ENCODE assay signal across 8 mouse cellular contexts in genomic region chr10:110455063-110455837, GRCm38 (mm10). TPM values are rescaled to one million over a fixed set of nuclear protein-coding genes. Genes with fewer than 3 reads are reported as not detected.
DNase-seq lines count a peak whose midpoint lies in the region; ATAC-seq and TF ChIP-seq lines count a peak whose summit lies in the region.

No protein-coding gene starts in this region.

- peak overlapping the region; percentile 40; the same call in 1 of the 2 replicates for H3K27ac ChIP-seq in gastrocnemius, adult 2 months
- peak overlapping the region; percentile 94 for H3K27ac ChIP-seq in forebrain, embryonic 16.5 days (ENCODE audit: low read length)
- no peak overlapping the region for H3K27ac ChIP-seq in liver, postnatal 0 days (ENCODE audit: low read depth)

- no peaks in the 10 kb centered on the region for H3K27me3 ChIP-seq in forebrain, embryonic 16.5 days (replicated peaks; ENCODE audit: control insufficient read depth, insufficient read depth, low read length)
- peaks cover 30% of the 10 kb centered on the region for H3K27me3 ChIP-seq in liver, postnatal 0 days (ENCODE audit: insufficient read depth, low read length)

- intact Hi-C loops in gastrocnemius, adult 2 months (cut with DNase I): no loop called here

- H3K4me1 ChIP-seq in forebrain, embryonic 16.5 days (replicated peaks; ENCODE audit: control insufficient read depth, insufficient read depth, low read length): peaks cover 3% of the 10 kb centered on the region; the same call in 1 of the 2 replicates
- no peaks in the 10 kb centered on the region for H3K4me1 ChIP-seq in liver, postnatal 0 days (ENCODE audit: insufficient read depth)

- H3K4me2 ChIP-seq in forebrain, embryonic 16.5 days (ENCODE audit: low read length): peak overlapping the region; percentile 78
- peak overlapping the region; percentile 83 for H3K4me2 ChIP-seq in liver, postnatal 0 days (ENCODE audit: low read depth, low read length)

- TF ChIP-seq EP300 in liver, postnatal 0 days (IDR thresholded peaks at IDR 0.05; ENCODE audit: low read depth): no peak

- TF ChIP-seq CTCF in gastrocnemius, adult 2 months (IDR thresholded peaks at IDR 0.05): no peak
- TF ChIP-seq CTCF in liver, postnatal 0 days (IDR thresholded peaks at IDR 0.05; ENCODE audit: low read depth): no peak

- H3K36me3 ChIP-seq in forebrain, embryonic 16.5 days (ENCODE audit: control insufficient read depth, insufficient read depth): no peaks in the 10 kb centered on the region
- H3K36me3 ChIP-seq in liver, postnatal 0 days (replicated peaks; ENCODE audit: insufficient read depth, low read length): no peaks in the 10 kb centered on the region

- peak overlapping the region; percentile 88 for H3K9ac ChIP-seq in forebrain, embryonic 16.5 days (replicated peaks; ENCODE audit: low read depth, low read length)
- H3K9ac ChIP-seq in liver, postnatal 0 days (replicated peaks): no peak overlapping the region

- peak overlapping the region; percentile 82 for H3K4me3 ChIP-seq in gastrocnemius, adult 2 months
- H3K4me3 ChIP-seq in forebrain, embryonic 16.5 days (replicated peaks; ENCODE audit: low read length): peak overlapping the region; percentile 84
- peak overlapping the region; percentile 46 for H3K4me3 ChIP-seq in liver, postnatal 0 days (ENCODE audit: low read depth, low read length)

- WGBS in forebrain, embryonic 16.5 days: under 1% methylated on average over 42 of the region's 45 CpGs
- WGBS in liver, postnatal 0 days (ENCODE audit: insufficient replicate concordance): 3% methylated on average over 45 of the region's 45 CpGs

- H3K9me3 ChIP-seq in forebrain, embryonic 16.5 days (ENCODE audit: control insufficient read depth, low read length): no peaks in the 10 kb centered on the region
- H3K9me3 ChIP-seq in liver, postnatal 0 days (ENCODE audit: low read length): no peaks in the 10 kb centered on the region

- no peak for DNase-seq in gastrocnemius, adult 2 months
- DNase-seq in gastrocnemius, postnatal 4 days (ENCODE audit: low spot score in 2 of 2): no peak
- DNase-seq in cerebellum, adult 18-20 months: peak; percentile 60 to 63
- DNase-seq in layer of hippocampus, adult 18-20 months (ENCODE audit: low spot score in 2 of 2): peak; percentile 25 to 54
- no peak for DNase-seq in liver, postnatal 0 days
- DNase-seq in right cerebral cortex, postnatal 10 days (ENCODE audit: low spot score in 2 of 2): peak; percentile 66 to 77

- peak; percentile 85 for ATAC-seq in forebrain, embryonic 16.5 days
- no peak for ATAC-seq in liver, postnatal 0 days
- no peak for ATAC-seq in inflammation-experienced regulatory T-cells, adult 6 months

RNA-seq across cellular contexts. Expression of gene Nav3, which starts 0.8 kb away (rescaled TPM):
- 1 to 10 TPM; 1.5 to 2.1 TPM for total RNA-seq in gastrocnemius, adult 2 months (2021)
- total RNA-seq in gastrocnemius, postnatal 4 days (2021): 10 to 100 TPM; 24.3 to 26.3 TPM
- 24.3 and 24.7 TPM in 2 replicates for polyA plus RNA-seq in forebrain, embryonic 16.5 days (2015; fragmentation: Nextera tagmentation; extraction: Ambion mirVana)
- total RNA-seq in layer of hippocampus, adult 18-20 months (2021): 10 to 100 TPM; 73.6 to 76.1 TPM
- polyA plus RNA-seq in liver, postnatal 0 days (2015; fragmentation: Nextera tagmentation; extraction: Ambion mirVana): 0.04 and 0.12 TPM in 2 replicates
- polyA plus RNA-seq in inflammation-experienced regulatory T-cells, adult 6 months (2017; shearing (Covaris generic)): under 1 TPM in 2 of 3 experiments, not detected in 1; 0.05 to 0.07 TPM

Comparison
In these comparisons a context has a peak if more than half of its experiments do, and no peak if none do; other contexts are left out.
1. RNA of gene Nav3, which starts 0.8 kb away (total RNA-seq): 73.6 to 76.1 TPM in layer of hippocampus, adult 18-20 months and 24.3 to 26.3 TPM in gastrocnemius, postnatal 4 days; 1.5 to 2.1 TPM in gastrocnemius, adult 2 months; every median in the first group is over 4 times any median in the second.
2. DNase-seq: peak in cerebellum, adult 18-20 months (2 of 2), layer of hippocampus, adult 18-20 months (2 of 2) and right cerebral cortex, postnatal 10 days (2 of 2); none in gastrocnemius, adult 2 months (single experiment), gastrocnemius, postnatal 4 days (0 of 2) and liver, postnatal 0 days (single experiment).
3. Peak in every context shown above with its lines, with median percentiles within 50 percentile points of each other: H3K4me3 ChIP-seq.